Mouse (Mus musculus): ENCODE measurements around the gene Srarp. TPM values are rescaled to one million over a fixed set of nuclear protein-coding genes. Genes with fewer than 3 reads are reported as not detected.

Srarp gene
- polyA plus RNA-seq, 1 experiment from 2014 or later, result not detected

DNA sequence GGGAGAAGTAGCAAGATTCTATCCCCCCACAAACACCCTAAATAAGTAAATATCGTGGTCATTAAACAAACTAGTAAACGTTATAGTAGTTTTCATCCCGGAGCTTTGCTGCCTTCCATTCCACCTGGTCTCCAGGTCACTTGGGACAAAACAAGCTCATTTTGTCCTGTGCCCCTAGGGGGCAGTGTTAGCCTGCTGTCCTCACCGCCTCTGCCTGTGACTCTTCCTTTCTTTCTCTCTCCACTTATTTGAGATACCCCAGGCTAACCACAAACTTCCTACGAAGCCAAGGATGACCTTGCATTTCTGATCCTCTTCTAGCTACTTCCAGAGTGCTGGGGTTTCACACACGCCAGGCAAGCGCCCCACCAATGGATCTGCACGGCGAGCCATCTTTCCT, 4.9 kb downstream of the Srarp start:
- Histone ChIP-seq H3K27ac (no peak overlapping the region), H3K27me3 (ENCODE audit: insufficient read depth, poor library complexity, severe bottlenecking) (peaks cover 25% of the 10 kb centered on the region), H3K36me3 (no peaks in the 10 kb centered on the region), H3K4me3 (no peak overlapping the region), H3K4me1 (replicated peaks) (peaks cover 9% of the 10 kb centered on the region), H3K9me3 (no peaks in the 10 kb centered on the region)
- peak; percentile 64 for DNase-seq (ENCODE audit: low spot score)
- WGBS, result 42% methylated on average over 9 of the region's 9 CpGs

DNA sequence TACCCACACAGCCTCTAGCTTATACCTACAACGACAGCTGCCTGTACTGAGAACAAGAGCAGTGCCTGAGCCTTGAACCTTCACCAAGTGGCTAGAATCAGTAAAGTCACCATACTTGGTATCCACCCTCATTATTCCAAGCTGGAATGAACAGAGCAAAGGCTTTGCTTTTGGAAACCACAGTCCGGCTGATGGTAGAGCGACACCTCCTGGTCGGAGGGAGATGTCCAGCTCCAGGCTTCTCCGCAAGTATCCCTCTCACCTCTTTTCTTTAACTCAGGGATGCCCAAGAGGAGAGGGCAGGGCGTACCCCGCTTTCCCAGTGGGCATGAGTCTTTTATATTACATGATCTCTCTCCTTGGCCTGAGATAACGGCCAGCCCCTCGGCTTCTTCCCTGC, 6.1 kb downstream of the Srarp start:
- DNase-seq (ENCODE audit: low spot score), result peak; percentile 34

DNA sequence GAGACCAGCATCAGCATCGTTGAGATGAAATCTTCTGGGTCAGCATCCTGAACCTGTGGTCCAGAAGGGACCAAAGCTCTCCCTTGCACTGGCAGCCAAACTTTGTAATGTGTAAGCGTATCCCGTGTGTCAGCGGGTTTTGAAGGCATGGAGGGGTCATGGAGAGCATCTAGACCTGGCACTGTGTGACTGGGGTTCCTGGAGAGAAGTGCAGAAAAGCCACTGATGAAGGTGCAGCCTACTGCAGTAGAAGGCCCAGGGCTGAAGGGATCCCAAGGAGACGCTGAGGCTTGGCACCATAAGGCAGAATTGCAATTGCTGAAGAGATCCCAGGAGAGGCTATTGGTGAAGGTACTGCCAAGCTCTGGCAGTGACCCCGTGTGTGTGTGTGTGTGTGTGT, 6.5 kb downstream of the Srarp start:
- H3K4me1 ChIP-seq (replicated peaks), result peaks cover 22% of the 10 kb centered on the region
- no peak overlapping the region for H3K4me3 ChIP-seq
- H3K9me3 ChIP-seq, result no peaks in the 10 kb centered on the region
- H3K27me3 ChIP-seq (ENCODE audit: insufficient read depth, poor library complexity, severe bottlenecking), result peaks cover 41% of the 10 kb centered on the region
- WGBS, result 86% methylated on average over 6 of the region's 6 CpGs
- no peaks in the 10 kb centered on the region for H3K36me3 ChIP-seq
- no peak for DNase-seq (ENCODE audit: low spot score)
- no peak overlapping the region for H3K27ac ChIP-seq

More for the DNA sequence above, 6.1 kb downstream of the Srarp start:
- no peak overlapping the region for H3K4me3 ChIP-seq
- peaks cover 20% of the 10 kb centered on the region for H3K4me1 ChIP-seq (replicated peaks)
- H3K27me3 ChIP-seq (ENCODE audit: insufficient read depth, poor library complexity, severe bottlenecking), result peaks cover 36% of the 10 kb centered on the region
- H3K9me3 ChIP-seq, result no peaks in the 10 kb centered on the region
- 47% methylated on average over 9 of the region's 9 CpGs for WGBS
- H3K27ac ChIP-seq, result no peak overlapping the region
- H3K36me3 ChIP-seq, result no peaks in the 10 kb centered on the region

DNA sequence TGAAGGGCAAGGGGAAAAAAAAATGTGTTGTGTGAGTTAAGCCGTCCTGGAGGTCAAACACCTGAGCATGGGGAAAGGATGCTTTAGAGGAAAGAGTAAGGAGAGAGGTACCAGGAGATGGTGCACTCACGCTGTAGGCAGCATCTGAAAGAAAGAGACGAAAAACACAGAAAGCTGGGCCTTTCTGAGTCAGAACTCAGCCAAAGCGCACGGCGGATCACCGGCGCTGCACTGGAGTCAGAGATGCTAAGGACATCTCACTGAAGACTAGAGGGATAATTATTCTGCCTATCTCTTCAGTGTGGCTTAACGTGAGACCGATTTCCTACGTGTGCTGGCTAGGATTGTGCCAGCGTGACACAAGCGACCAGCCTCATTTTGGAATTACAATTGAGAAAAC, 8.0 kb downstream of the Srarp start:
- no peak overlapping the region for H3K4me3 ChIP-seq
- H3K36me3 ChIP-seq, result no peaks in the 10 kb centered on the region
- H3K4me1 ChIP-seq (replicated peaks), result peaks cover 22% of the 10 kb centered on the region
- no peaks in the 10 kb centered on the region for H3K9me3 ChIP-seq
- 88% methylated on average over 13 of the region's 13 CpGs for WGBS
- no peak overlapping the region for H3K27ac ChIP-seq
- H3K27me3 ChIP-seq (ENCODE audit: insufficient read depth, poor library complexity, severe bottlenecking), result peaks cover 51% of the 10 kb centered on the region
- DNase-seq (ENCODE audit: low spot score), result no peak

DNA sequence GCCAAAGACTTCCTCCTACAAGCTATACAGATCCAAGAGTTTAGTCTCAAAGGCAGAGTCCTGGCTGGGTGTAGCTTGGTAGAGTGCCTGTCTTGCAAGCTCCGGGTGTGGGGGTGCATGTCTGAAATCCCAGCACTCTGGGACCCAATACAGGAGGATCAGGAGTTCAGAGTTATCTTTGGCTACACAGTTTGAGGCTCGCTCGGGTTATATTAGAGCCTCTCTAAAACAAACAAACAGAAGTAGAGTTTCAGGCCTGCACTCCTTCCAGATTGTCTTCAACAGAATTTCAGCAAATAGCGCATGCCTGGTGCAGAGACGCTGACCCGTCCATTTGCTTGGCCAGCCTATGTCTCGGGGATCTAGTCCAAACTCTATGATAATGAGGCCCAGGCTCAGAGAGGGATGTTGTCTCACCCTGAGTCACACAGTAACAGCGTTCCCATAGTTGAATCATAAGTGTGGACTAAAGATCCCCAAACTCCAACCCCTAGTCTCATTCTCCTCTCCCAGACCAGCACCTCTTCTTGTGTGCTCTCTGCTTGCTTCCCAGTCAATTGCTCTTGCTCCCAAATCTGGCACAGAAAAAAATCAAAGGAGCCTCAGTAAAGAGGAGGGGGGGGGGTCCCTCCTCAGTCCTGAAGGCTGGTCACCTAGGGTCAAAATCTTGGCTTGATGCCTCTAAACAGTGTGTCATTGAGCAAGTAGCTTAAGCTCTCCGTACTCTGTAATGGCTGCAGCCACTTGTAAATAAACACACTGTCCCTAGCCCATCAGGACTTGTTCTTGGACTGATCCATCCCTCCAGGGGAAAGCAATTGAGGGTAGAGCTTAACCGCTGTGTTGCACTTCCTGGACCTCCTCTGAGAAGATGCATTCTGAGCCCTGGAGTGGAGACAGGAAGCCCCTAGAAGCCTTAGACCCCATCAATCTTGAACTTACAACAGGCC, 8.8 kb downstream of the Srarp start:
- no peaks in the 10 kb centered on the region for H3K36me3 ChIP-seq
- 84% methylated on average over 10 of the region's 10 CpGs for WGBS
- peaks cover 22% of the 10 kb centered on the region for H3K4me1 ChIP-seq (replicated peaks)
- H3K4me3 ChIP-seq, result no peak overlapping the region
- peaks cover 54% of the 10 kb centered on the region for H3K27me3 ChIP-seq (ENCODE audit: insufficient read depth, poor library complexity, severe bottlenecking)
- DNase-seq (ENCODE audit: low spot score), result no peak
- H3K27ac ChIP-seq, result no peak overlapping the region
- no peaks in the 10 kb centered on the region for H3K9me3 ChIP-seq

DNA sequence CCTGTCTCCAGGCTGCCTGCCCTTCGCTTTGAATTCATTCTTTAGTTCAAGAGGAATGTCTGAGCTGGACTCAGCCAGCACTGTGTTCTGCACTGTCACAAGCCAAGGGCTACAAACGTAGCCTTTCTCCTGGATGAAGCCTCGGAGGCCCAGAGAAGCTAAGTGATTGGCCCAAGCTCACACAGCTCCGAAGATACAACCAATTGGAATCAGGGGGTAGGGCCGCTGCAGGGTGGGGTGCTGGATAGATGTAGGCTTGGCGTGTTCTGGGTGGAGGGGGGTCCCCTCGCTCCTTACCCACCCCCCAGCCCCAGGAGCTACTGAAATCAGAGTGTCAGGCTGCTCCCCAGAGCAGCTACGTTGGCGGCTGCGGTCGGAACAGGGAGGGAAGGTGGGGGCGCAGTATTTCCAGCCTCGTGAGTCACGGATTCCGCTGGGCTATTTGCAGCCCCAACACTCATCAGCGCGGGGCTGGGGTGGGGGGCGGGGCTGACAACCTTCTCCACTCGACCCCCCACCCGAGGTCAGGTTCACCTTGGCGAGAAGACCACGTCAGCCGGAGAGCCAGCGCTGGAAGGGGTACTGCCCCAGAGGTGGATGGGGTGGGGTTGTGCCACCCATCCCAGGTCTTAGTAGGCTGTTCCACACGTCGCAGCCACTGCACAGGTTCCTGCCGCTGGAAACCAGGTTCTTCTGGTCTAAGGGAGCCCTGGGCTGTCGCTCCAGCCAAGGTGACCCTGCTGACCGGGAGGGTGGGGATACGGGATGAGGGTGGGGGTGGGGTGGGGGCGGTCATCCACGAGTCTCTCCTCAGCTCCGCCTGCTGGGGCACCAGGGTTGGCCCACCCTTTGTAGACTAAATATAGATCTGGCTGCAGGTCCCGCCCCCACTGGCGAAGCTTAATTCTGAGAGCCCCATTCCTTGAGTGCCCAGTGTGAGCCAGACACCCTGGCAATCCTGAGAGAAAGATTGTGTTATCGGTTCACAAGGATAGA, 10.1 kb downstream of the Srarp start:
- peak; percentile 17 for DNase-seq (ENCODE audit: low spot score)
- Histone ChIP-seq H3K27ac (peak overlapping the region; percentile 25; the same call in 1 of the 2 replicates), H3K4me1 (replicated peaks) (peaks cover 33% of the 10 kb centered on the region), H3K9me3 (no peaks in the 10 kb centered on the region), H3K27me3 (ENCODE audit: insufficient read depth, poor library complexity, severe bottlenecking) (peaks cover 65% of the 10 kb centered on the region), H3K36me3 (no peaks in the 10 kb centered on the region), H3K4me3 (peak overlapping the region; percentile 48)
- 4% methylated on average over 36 of the region's 36 CpGs for WGBS

DNA sequence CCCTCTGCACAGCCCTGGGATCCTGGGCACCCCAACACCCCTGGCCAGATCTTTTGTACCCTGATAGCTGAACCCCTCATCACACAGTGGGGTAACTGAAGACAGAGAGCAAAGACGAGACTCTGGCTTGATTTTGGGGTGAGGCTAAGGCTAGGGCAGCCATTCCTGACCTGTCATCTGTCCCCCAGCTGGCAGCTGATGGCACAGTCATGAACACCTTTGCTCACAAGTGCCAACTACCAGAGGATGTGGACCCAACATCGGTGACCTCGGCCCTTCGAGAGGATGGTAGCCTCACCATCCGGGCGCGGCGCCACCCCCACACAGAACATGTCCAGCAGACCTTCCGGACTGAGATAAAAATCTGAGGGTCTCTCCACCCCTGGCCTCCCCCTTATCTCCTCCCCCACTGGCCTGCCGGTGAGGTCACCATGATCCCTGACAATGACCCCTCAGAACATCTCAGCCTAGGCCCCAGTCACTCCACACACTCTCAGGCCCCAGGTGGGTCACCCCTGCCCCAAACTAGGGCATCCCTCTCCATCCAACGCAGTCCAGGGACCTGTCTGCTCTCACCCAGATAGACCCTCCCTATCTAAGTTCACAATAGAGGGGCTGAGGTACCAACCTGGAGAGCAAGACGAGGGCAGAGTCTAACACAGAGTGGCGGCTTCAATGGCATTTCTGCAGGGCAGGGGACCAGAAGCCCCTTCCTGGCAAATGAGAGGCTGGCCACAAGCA, 12.0 kb downstream of the Srarp start:
- no peak overlapping the region for H3K27ac ChIP-seq
- no peaks in the 10 kb centered on the region for H3K9me3 ChIP-seq
- H3K4me3 ChIP-seq, result no peak overlapping the region
- no peaks in the 10 kb centered on the region for H3K36me3 ChIP-seq
- no peak for DNase-seq (ENCODE audit: low spot score)
- WGBS, result 86% methylated on average over 13 of the region's 13 CpGs
- peaks cover 65% of the 10 kb centered on the region for H3K27me3 ChIP-seq (ENCODE audit: insufficient read depth, poor library complexity, severe bottlenecking)
- peaks cover 46% of the 10 kb centered on the region for H3K4me1 ChIP-seq (replicated peaks)

DNA sequence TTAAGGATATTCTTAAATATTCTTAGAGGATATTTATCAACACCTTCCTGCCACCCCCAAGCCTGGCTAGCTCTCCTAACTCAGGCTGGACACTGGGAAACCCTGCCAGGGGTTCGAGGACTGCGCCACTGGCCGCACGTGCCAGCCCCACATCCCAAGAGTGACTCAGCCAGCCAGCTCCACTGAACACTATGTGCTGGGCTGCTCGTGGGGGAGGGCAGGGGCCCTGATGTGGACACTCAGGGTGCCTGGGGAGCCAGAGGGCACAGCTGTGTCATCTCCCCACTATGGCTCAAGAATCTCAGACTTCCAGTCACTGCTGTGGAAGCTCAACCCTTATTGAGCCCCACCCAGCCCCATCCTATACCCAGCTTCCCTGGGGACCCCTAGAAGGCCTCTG, 12.6 kb downstream of the Srarp start:
- no peak for DNase-seq (ENCODE audit: low spot score)

DNA sequence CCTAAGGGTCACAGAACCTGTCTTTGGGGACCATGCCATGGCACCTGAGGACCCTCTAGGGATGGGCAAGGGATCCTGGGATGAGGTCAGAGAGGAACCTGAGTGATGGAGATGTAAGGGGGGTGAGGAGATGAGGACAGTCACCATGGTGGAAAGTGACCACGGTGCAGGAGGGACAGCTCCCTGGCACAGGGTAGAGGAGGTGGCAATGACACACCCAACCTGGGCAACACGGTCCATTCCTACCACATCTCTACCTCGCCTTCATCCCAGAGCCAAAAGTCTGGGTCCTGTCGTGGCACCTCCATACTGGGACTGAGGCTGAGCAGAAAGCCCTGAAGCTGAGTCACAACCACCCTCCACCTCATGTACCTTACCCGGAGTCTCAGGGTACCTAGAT, 13.1 kb downstream of the Srarp start:
- Histone ChIP-seq H3K4me3 (no peak overlapping the region), H3K27ac (no peak overlapping the region), H3K4me1 (replicated peaks) (peaks cover 46% of the 10 kb centered on the region), H3K36me3 (no peaks in the 10 kb centered on the region), H3K27me3 (ENCODE audit: insufficient read depth, poor library complexity, severe bottlenecking) (peaks cover 65% of the 10 kb centered on the region), H3K9me3 (no peaks in the 10 kb centered on the region)
- 81% methylated on average over 5 of the region's 5 CpGs for WGBS
- DNase-seq (ENCODE audit: low spot score), result no peak

More for the DNA sequence above, 12.6 kb downstream of the Srarp start:
- Histone ChIP-seq H3K27me3 (ENCODE audit: insufficient read depth, poor library complexity, severe bottlenecking) (peaks cover 65% of the 10 kb centered on the region), H3K27ac (no peak overlapping the region), H3K9me3 (no peaks in the 10 kb centered on the region), H3K4me3 (no peak overlapping the region), H3K36me3 (no peaks in the 10 kb centered on the region), H3K4me1 (replicated peaks) (peaks cover 46% of the 10 kb centered on the region)
- 80% methylated on average over 5 of the region's 5 CpGs for WGBS

DNA sequence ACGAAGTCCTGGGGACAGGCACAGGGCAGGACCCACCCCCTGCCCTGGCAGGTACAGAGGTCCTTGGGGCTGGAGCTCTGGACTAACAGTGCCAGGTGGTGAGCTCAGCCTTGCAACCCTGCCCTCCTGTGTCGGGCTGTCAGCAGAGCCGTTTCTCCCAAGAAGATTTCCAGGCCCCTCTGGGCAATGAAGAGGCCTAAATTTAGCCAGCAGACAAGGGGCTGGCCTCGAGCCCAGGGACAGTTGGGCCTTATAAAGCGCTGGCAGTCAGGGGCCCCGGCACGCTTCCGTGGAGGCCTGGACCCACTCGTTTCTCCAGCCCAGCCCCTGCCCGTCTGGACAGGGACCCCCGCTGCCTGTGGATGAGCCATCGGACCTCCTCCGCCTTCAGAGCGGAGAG, 14.5 kb downstream of the Srarp start:
- H3K36me3 ChIP-seq, result no peaks in the 10 kb centered on the region
- no peak for DNase-seq (ENCODE audit: low spot score)
- H3K9me3 ChIP-seq, result no peaks in the 10 kb centered on the region
- H3K27me3 ChIP-seq (ENCODE audit: insufficient read depth, poor library complexity, severe bottlenecking), result peaks cover 52% of the 10 kb centered on the region
- H3K4me3 ChIP-seq, result no peak overlapping the region
- 73% methylated on average over 14 of the region's 14 CpGs for WGBS
- no peak overlapping the region for H3K27ac ChIP-seq
- H3K4me1 ChIP-seq (replicated peaks), result peaks cover 41% of the 10 kb centered on the region

DNA sequence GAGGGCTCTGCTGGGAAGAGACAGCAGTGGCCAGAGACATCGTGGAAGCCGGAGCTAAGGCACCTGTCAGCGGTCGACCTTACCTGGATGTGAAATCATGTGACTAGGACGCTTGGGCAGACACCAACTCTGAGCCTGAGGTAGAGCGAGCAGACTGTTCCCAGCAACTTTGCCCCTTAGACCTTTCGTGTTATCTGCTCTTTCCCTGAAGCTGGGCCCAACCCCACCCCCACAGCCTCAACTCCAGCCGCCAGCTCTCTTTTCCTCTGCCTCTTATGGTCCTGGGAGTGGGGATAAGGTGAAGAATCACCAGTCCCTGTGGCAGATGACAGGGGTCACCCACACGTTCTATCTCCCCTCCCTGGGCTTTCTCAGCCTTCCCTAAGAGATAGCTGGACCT, 15.0 kb downstream of the Srarp start:
- Histone ChIP-seq H3K27ac (no peak overlapping the region), H3K4me3 (no peak overlapping the region), H3K9me3 (no peaks in the 10 kb centered on the region), H3K4me1 (replicated peaks) (peaks cover 36% of the 10 kb centered on the region), H3K27me3 (ENCODE audit: insufficient read depth, poor library complexity, severe bottlenecking) (peaks cover 47% of the 10 kb centered on the region), H3K36me3 (no peaks in the 10 kb centered on the region)
- 54% methylated on average over 9 of the region's 9 CpGs for WGBS
- DNase-seq (ENCODE audit: low spot score), result no peak

DNA sequence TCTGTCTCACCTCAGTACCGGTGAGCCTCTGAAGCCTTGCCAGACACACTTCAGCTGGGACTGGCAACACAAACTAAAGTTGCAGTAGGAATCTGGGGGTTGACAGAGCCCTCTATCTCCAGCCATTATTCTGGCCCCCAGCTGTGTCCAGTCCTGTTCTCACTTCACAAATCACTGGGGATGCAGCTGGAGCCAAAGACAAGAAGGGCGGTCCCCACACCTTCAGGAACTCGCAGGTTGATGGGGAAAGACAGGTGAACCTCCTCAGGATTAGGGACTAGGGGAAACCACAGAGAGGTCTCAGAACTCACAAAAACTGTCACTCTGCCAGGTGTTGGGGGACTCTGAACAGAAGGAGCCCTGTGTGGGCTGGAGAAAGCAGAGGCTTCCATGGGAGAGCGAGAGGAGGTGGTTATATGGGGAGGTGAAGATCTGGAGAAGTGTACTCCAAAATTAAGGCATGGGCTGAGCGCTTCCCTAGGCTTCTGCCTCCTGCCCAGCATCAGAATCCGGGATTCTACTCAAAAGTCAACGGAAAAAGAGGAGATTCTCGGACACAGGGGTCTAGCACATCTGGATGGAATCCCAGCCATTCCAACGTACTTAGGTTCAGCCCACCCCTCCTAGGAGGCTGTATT, 15.6 kb downstream of the Srarp start, which contains the start of gene Hspb7:
Gene Hspb7 (plus strand): TSS at position 588 of the 638 bp plus-strand sequence.
- Histone ChIP-seq H3K9me3 (no peaks in the 10 kb centered on the region), H3K4me1 (replicated peaks) (peaks cover 30% of the 10 kb centered on the region), H3K4me3 (no peak within 1 kb of the TSS), H3K27me3 (ENCODE audit: insufficient read depth, poor library complexity, severe bottlenecking) (peaks cover 41% of the 10 kb centered on the region), H3K36me3 (no peaks in the 10 kb centered on the region), H3K27ac (0 out of 2 replicates have a peak within 1 kb of the TSS, but pooled peaks have one; percentile 50)
- WGBS, result 65% methylated on average over 9 of the region's 9 CpGs
- DNase-seq (ENCODE audit: low spot score), result no peak
